Mouse (Mus musculus) neural tube, embryonic 15.5 days (tissue): ENCODE results near the gene Pradc1. TPM values are rescaled to one million over a fixed set of nuclear protein-coding genes. Genes with fewer than 3 reads are reported as not detected.

ENCODE experiments used
- polyA plus RNA-seq: library from polyadenylated mRNA; unstranded; fragments of >200 nt; fragmentation: Nextera tagmentation; extraction: Ambion mirVana; gene quantifications from 2 replicates; pipeline ENCODE4 v1.2.1, GENCODE M21; 2015

Pradc1 gene
- polyA plus RNA-seq, 1 experiment from 2014 or later = 27.4 TPM

Other genes with a start within 250 kb of the Pradc1 start
- gene Sfxn5, start 118.5 kb downstream of the Pradc1 start, polyA plus RNA-seq = 38.4 and 39.3 TPM in 2 replicates
- gene Rab11fip5, start 77.3 kb downstream of the Pradc1 start, polyA plus RNA-seq = 22.5 and 24.3 TPM in 2 replicates
- gene Noto, start 28.1 kb downstream of the Pradc1 start, polyA plus RNA-seq = not detected in 2 replicates
- gene Smyd5, start 20.0 kb downstream of the Pradc1 start, polyA plus RNA-seq = 75.6 and 79.1 TPM in 2 replicates
- 559 and 582 TPM in 2 replicates for gene Cct7, start 456 bp downstream of the Pradc1 start, polyA plus RNA-seq
- 8.2 and 9.5 TPM in 2 replicates for gene Fbxo41, start 51.0 kb upstream of the Pradc1 start, polyA plus RNA-seq
- 0.14 TPM in 1 of 2 replicates, not detected in the other for gene Egr4, start 61.6 kb upstream of the Pradc1 start, polyA plus RNA-seq
- gene Alms1, start 135.6 kb upstream of the Pradc1 start, polyA plus RNA-seq = 3.8 and 3.9 TPM in 2 replicates